Mouse (Mus musculus) olfactory bulb, adult 2 months (tissue): ENCODE data around the gene Cabp2. TPM values are rescaled to one million over a fixed set of nuclear protein-coding genes. Genes with fewer than 3 reads are reported as not detected.
"Not testable (repeated sequence)": the region's sequence is repeated elsewhere in the genome, so short reads cannot be mapped to it uniquely, and the experiment has no call there.

Experiments used
- H3K27ac ChIP-seq: fragments of 200-500 bp; 2 replicates; pipeline ENCODE4 v1.5.1; 2012; ENCODE audit warnings: low read depth, low read length; ENCODE audit not compliant: insufficient read depth
- H3K4me1 ChIP-seq: fragments of 200-500 bp; 2 replicates; pipeline ENCODE4 v1.6.1; 2012; ENCODE audit warnings: low read length; ENCODE audit not compliant: control insufficient read depth, insufficient read depth
- H3K4me3 ChIP-seq: fragments of 200-500 bp; 2 replicates; pipeline ENCODE4 v1.5.1; 2012; ENCODE audit warnings: mild to moderate bottlenecking, low read depth, low read length, moderate library complexity; ENCODE audit not compliant: insufficient read depth
- CTCF ChIP-seq: fragments of 200-500 bp; IDR thresholded peaks from 2 replicates; pipeline ENCODE4 v1.5.1; 2012; ENCODE audit warnings: low read depth, mild to moderate bottlenecking, low read length, moderate library complexity; ENCODE audit not compliant: insufficient read depth
- POLR2A ChIP-seq: fragments of 200-500 bp; IDR thresholded peaks from 2 replicates; pipeline ENCODE4 v1.6.1; 2012; ENCODE audit warnings: mild to moderate bottlenecking, low read depth, low read length, moderate library complexity; ENCODE audit not compliant: insufficient read depth
- WGBS: fragments of 180-500 bp; shearing (Covaris S2); methylation state at CpG from one replicate; pipeline ENCODE4 v1.1.7; 2018; 5-methylcytosine and 5-hydroxymethylcytosine counted together
- polyA plus RNA-seq: library from polyadenylated mRNA; stranded (reverse); fragments of >200 nt; gene quantifications from 2 replicates; pipeline ENCODE4 v1.2.4, GENCODE M21; 2012; ENCODE audit warnings: low replicate concordance; ENCODE audit not compliant: missing spikeins, insufficient read depth, insufficient read length

Gene Cabp2
- polyA plus RNA-seq, 1 experiment, result not detected

DNA sequence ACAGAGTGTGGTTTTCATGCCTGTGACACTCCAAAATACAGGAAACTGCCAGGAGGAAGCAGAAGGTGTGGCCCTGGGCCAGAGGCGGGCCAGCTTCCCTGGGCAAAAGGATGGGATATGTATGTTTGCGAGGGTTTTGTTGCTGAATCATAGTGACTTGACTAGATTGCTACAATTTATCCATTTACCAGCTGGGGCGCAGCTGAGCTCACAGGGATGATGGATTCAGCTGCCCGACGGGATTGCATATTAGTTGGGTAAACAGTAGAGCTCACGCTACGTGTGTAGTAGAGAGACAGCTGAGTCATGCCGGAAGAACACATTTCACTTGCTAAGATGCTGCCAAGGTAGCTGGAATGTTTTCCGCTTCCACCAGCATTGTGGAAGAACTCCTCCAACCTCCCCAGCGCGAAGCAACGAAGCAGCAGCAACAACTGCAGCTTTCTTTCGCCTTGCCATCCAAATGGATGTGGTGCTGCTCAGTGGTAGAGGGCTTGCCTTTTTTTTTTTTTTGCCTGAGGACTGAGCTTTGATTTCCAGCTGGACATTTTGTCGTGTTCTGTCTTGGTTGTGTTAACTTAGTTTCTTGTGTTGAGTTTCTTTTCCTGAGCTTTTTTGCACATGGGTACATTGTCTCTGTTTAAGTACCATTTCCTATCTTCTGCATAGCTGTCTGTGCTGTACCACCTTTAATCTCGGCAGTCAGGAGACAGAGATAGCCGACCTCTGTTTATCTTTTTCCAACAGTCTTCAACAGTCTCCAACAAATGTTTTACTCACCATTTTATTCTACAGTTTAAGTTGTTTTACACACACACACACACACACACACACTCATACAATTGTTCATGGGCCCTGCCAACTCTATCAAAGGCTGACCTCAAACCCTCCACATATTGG is 35.2 kb upstream of the Cabp2 start, which contains the start of gene Gstp2:
Gene Gstp2 (minus strand): TSS at position 58 of the 900 bp plus-strand sequence.
- Histone ChIP-seq H3K4me3 (peak within 1 kb of the TSS; percentile 6; the same call in 1 of the 2 replicates), H3K4me1 (peaks cover 5% of the 10 kb centered on the region), H3K27ac (no peak within 1 kb of the TSS)
- WGBS, result 19% methylated on average over 16 of the region's 16 CpGs
- TF ChIP-seq POLR2A, result no peak
- peak; percentile 32; the same call in 1 of the 2 replicates for TF ChIP-seq CTCF

DNA sequence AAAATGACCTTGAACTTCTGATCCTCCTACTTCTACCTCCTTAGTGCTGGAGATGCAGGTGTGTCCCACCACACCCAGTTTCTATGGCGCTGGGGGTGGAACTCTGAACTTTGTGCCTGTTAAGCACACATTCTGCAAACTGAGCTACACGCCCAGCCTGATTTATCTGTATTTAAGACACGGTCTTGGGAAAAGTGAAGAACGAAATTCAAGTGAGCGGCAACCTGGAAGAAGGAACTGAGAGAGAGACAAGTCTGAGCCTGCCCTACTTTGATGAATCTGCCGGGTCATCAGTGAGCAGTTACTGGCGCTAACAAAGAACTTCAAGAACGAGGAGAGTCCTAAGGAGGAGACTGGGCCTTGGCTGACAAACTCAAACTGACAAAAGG is 34.5 kb upstream of the Cabp2 start:
- 84% methylated on average over 8 of the region's 8 CpGs for WGBS
- Histone ChIP-seq H3K27ac (no peak overlapping the region), H3K4me1 (peaks cover 5% of the 10 kb centered on the region), H3K4me3 (no peak overlapping the region)
- TF ChIP-seq CTCF (no peak), POLR2A (no peak)

DNA sequence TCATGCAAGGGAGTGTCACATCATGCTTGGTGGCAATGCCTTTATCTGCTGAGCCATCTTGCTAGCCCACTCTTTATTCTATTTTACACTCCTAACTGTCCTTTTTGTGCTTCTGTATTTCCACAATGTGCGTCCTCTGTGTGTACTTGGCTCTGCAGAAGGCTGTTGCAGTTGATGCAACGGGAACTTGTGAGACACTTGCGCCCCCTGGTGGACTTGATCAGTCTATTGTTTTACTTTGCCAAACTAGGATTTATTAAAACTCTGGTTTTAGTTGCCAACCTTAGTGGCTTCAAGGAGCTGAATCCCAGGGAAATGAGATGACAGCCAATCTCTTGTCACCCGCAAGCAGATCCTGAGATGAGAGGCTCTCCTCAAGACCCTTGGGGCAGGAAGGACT is 33.5 kb upstream of the Cabp2 start:
- TF ChIP-seq POLR2A, result no peak
- TF ChIP-seq CTCF, result no peak
- no peak overlapping the region for H3K4me3 ChIP-seq
- peaks cover 5% of the 10 kb centered on the region for H3K4me1 ChIP-seq
- 9% methylated on average over 4 of the region's 4 CpGs for WGBS
- H3K27ac ChIP-seq, result no peak overlapping the region

DNA sequence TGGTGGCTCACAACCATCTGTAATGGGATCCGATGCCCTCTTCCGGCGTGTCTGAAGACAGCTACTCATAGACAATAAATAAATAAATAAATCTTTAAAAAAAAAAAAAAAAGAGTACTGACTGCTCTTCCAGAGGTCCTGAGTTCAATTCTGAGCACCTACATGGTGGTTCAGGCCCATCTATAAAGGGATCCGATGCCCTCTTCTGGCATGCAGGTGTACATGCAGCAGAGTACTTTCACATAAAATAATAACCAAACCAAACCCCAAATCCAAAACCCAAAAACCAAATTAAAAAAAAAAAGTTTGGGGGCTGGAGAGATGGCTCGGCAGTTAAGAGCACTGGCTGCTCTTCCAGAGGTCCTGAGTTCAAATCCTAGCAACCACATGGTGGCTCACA is 32.3 kb upstream of the Cabp2 start:
- WGBS, result 84% methylated on average over 5 of the region's 5 CpGs
- not testable (repeated sequence) for H3K27ac ChIP-seq, H3K4me1 ChIP-seq, H3K4me3 ChIP-seq

DNA sequence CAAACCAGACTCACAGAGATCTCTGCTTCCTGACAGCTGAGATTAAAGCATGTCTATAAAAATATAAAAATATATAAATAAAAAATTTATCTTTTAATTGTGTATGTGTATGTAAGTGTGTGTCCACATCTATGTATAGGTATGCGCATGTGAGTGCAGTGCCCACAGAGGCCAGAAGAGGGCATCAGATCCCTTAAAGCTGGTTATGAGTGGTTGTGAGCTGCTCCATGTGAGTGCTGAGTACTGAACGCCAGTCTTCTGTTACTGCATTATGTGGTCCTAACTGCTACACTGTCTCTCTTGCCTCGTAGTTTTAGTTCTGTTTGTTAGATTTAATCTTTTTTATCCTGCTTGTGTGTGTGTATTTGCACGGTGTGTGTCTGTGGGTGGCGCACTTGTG is 30.4 kb upstream of the Cabp2 start:
- Histone ChIP-seq H3K4me1 (0 out of 2 replicates have a peak, but pooled peaks cover 2% of the 10 kb centered on the region), H3K4me3 (no peak overlapping the region), H3K27ac (no peak overlapping the region)
- TF ChIP-seq CTCF (no peak), POLR2A (no peak)
- 93% methylated on average over 5 of the region's 5 CpGs for WGBS

DNA sequence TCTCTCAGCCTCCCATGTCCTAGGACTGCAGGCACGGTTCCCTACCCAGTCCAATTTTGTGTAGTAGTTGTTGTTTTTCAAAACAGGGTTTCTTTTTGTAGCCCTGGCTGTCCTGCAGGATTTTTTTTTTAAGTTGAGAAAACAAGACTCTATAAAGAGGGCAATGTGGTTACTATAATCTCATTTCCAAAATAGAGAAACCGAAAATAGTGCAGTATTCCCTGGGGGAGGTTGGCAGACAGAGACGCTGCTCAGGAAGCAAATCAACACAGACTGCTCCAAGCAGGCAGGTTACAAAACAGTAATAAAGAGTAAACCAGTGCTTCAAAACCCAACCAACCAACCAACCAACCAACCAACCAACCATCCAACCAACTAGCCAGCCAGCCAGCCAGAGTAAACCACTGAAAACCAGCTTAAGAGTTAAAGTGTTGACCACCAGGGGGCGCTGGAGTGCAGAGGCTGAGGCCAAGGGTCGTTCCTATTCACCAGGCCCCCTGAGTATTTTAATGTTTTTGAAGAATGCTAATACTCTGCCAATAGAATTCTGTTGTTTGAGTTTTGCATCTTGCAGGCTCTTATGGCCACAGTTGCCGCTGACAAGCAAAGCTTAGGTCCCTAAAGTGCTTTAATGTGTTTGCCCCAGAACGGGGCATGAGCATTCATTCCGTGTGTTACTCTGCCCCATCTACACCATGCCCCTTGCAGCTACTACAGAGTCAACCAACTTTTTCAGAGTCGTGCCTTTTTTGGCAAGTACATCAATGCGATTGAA is 29.4 kb upstream of the Cabp2 start:
- H3K27ac ChIP-seq, result no peak overlapping the region
- 52% methylated on average over 10 of the region's 10 CpGs for WGBS
- H3K4me3 ChIP-seq, result no peak overlapping the region
- no peaks in the 10 kb centered on the region for H3K4me1 ChIP-seq
- TF ChIP-seq POLR2A, result no peak
- TF ChIP-seq CTCF, result peak; percentile 78

DNA sequence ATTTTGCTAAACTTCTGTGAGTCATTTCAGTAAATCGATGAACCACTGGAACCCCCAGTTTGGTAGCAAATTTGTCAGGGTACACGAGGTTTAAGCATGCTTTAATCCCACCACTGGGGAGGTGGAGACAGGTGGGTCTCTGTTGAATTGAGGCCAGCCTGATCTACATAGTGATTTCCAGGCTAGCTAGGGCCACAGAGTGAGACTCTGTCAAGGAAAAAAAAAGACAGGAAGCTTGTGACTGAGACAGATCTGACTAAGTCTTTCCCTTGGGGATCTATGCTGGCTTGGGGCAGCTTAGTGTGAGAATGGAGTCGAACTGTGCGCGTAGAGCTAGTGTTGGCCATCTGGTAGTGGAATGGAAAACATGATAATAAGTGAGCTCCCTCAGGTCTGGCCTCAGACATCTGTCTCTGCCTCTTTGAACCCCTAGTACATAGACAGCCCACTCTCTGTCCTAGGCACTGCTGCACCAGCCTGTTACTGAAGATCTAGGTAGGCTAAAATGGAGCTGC is 28.8 kb upstream of the Cabp2 start:
- TF ChIP-seq CTCF (no peak), POLR2A (no peak)
- H3K4me3 ChIP-seq, result no peak overlapping the region
- WGBS, result 87% methylated on average over 5 of the region's 5 CpGs
- H3K27ac ChIP-seq, result no peak overlapping the region
- H3K4me1 ChIP-seq, result no peaks in the 10 kb centered on the region

DNA sequence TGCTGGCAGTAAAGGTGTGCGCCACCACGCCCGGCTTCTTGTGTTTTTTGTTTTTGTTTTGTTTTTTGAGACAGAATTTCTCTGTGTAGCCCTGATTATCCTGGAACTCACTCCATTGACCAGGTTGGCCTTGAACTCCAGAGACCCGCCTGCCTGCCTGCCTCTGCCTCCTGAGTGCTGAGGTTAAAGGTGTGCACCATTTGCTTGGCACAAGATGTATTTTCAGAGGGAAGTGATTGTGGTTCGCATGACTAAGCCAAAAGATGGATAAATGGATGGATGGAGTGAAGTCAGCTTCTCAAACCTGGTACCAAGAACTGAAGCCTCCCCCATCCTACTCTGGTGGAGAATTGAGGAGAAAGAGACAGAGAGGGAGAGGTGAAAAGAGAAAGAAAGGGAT is 26.8 kb upstream of the Cabp2 start:
- 93% methylated on average over 5 of the region's 5 CpGs for WGBS
- Histone ChIP-seq H3K4me1 (no peaks in the 10 kb centered on the region), H3K27ac (no peak overlapping the region), H3K4me3 (no peak overlapping the region)
- TF ChIP-seq CTCF (no peak), POLR2A (no peak)

DNA sequence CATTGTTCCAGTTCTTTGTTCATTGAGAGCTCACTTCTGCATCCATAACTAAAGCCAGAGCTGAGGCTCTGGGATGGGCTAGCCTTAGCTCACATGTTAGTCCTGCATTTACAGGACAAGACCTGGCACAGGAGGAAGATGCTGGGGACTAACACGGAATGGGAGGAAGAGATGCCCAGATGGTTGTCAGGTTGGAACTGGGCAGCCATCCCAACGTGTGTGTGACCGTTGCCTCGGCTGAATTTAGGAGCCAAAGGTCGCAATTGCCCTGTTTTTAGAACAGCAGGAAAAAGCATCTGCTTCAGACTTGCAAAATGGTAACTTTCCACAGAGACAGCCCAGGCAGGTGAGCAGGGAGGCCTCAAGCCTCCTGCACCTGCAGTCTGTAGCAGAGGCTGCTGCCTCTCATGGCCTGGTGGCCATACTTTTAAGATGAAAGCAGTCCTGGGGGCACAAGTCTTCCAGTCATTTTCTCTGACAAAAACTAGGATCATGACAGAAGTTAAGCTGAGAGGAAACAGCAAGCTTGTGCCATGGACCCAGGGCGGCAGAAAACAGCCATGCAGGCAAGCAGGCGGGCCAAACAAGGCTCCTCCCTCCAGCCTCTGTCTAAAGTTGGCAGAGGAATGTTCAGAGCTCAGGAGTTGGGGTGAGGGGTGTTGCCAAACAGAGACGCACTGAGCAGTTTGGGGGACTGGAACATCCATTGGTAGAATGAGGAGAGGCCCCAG is 26.0 kb upstream of the Cabp2 start:
- no peak overlapping the region for H3K27ac ChIP-seq
- H3K4me1 ChIP-seq, result no peaks in the 10 kb centered on the region
- TF ChIP-seq POLR2A, result no peak
- TF ChIP-seq CTCF, result no peak
- no peak overlapping the region for H3K4me3 ChIP-seq
- WGBS, result 74% methylated on average over 8 of the region's 8 CpGs
